Mouse (Mus musculus) lung, adult 2 months (tissue): ENCODE measurements around the gene Atp13a2. TPM values are rescaled to one million over a fixed set of nuclear protein-coding genes. Genes with fewer than 3 reads are reported as not detected.

Source experiments
- DNase-seq: peaks from one replicate; pipeline ENCODE4 v3.0.0; 2022
- H3K4me1 ChIP-seq: fragments of 200-500 bp; 2 replicates; pipeline ENCODE4 v1.6.1; 2011; ENCODE audit warnings: low read length; ENCODE audit not compliant: control insufficient read depth, insufficient read depth
- H3K4me3 ChIP-seq: fragments of 200-500 bp; replicated peaks from 2 replicates; pipeline ENCODE3; 2011; ENCODE audit warnings: low read depth, mild to moderate bottlenecking, control low read depth, low read length; ENCODE audit errors: extremely low read depth
- CTCF ChIP-seq: fragments of 200-500 bp; IDR thresholded peaks from 2 replicates; pipeline ENCODE4 v1.5.1; 2011; ENCODE audit warnings: mild to moderate bottlenecking, low read length, control low read depth; ENCODE audit not compliant: insufficient read depth
- POLR2A ChIP-seq: fragments of 200-500 bp; IDR thresholded peaks from 2 replicates; pipeline ENCODE4 v1.6.1; 2011; ENCODE audit warnings: low read depth, mild to moderate bottlenecking, control low read depth, low read length, borderline replicate concordance; ENCODE audit errors: extremely low read depth
- WGBS: fragments of 180-500 bp; shearing (Covaris S2); methylation state at CpG from one replicate; pipeline ENCODE4 v1.1.7; 2018; 5-methylcytosine and 5-hydroxymethylcytosine counted together
- polyA plus RNA-seq: library from polyadenylated mRNA; depleted of rRNA; stranded (reverse); fragments of >200 nt; gene quantifications from 2 replicates; pipeline ENCODE4 v1.2.3, GENCODE M21; 2012

The Atp13a2 gene
- polyA plus RNA-seq, 1 experiment = 199 TPM

DNA sequence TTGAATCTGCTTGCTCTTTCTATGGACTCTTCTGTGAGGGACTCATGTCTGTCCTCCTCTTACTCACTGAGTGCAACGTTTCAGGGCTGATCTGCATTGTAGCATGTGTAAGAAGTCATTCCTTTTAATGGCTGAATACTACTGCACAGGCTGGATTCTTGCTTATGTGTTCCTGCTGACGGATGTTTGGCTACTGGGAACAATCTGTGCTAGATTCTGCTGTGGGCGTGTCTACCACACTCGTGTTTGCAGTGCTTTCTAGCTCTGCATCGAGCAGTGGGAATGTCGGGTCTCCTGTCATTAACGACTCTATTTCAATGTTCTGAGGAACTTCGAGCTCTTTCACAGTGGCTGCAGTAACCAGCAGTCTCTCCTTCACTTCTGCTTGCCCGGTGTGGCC is 37.4 kb downstream of the Atp13a2 start:
- Histone ChIP-seq H3K4me1 (peaks cover 15% of the 10 kb centered on the region), H3K4me3 (no peak overlapping the region)
- TF ChIP-seq CTCF (no peak), POLR2A (no peak)
- 25% methylated on average over 9 of the region's 9 CpGs for WGBS
- DNase-seq = no peak

DNA sequence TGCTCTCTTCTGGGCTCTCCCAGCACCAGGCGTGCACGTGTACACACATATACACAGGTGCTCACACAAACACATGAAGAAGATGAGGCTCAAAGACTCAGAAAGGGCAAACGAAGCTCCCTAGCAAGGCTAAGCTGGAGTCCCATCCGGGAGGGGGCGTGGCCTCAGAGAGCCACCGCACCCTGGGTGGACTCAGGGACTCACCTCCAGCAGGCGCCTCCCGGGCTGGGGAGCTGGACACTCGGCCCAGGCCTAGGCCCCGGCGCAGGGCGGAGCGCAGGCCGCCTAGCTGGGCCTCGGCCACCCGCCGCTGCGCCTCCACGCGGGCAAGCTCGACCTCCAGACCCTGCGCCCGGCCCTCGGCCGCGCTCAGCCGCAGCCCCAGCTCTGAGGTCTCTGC is 38.3 kb downstream of the Atp13a2 start:
- whole genome bisulfite sequencing = 84% methylated on average over 27 of the region's 27 CpGs
- DNase-seq = no peak
- Histone ChIP-seq H3K4me1 (peaks cover 15% of the 10 kb centered on the region), H3K4me3 (no peak overlapping the region)
- TF ChIP-seq CTCF = no peak
- no peak for TF ChIP-seq POLR2A

DNA sequence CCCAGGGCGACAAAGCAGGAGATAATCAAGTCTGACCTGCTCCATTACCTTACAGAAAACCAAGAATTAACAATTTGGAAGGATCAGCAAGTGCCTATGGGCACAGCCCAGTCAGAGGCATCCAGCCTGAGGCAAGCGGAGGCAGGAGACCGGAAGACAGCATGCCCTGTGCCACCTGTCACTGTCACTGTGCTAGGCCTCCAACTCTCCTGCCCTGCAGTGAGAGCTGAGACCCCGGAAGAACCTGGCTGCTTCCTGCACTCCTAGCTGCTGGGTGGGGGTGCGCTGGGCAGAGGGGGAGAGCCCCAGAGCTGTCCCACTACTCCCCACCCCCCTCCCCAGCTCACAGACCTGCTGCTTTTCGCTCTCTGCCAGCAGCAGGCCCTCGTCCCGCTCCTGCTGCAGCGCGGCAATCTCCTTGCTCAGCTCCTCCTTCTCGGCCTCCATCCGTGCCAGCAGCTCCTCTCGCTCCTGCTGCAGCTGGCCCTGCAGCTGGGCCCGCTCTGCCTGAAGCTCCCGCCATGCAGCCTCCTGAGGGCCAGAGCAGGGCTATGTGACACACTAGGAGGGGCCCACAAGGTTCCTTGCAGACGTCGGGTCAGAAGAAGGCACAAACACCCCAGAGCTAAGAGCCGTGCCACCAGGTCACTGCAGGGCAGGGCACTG is 44.0 kb downstream of the Atp13a2 start:
- H3K4me1 ChIP-seq = no peaks in the 10 kb centered on the region
- WGBS = 91% methylated on average over 18 of the region's 18 CpGs

DNA sequence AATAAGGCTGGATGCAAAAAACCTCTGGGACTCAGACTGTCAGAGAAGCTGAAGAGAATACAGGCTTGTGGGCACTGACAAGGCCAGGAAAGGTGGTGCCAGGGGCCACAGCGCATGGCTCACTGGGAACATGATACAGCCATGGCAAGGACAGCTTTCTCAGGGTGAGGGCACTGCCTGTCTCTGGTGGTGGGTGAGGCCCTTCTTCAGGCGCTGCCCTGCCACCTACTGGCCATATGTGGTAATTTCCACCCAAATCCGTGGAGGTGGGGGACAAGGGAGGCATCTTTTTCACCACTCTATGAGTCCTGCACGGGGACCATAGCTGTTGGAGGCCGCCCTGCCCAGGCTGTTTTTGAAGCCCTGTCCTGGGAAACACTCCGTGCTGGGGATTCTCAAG is 45.1 kb downstream of the Atp13a2 start:
- H3K4me3 ChIP-seq = no peak overlapping the region
- H3K4me1 ChIP-seq = no peaks in the 10 kb centered on the region
- DNase-seq = peak; percentile 81
- TF ChIP-seq CTCF = peak; percentile 96
- TF ChIP-seq POLR2A = no peak
- WGBS = 6% methylated on average over 6 of the region's 6 CpGs

More for the DNA sequence above, 44.0 kb downstream of the Atp13a2 start:
- no peak overlapping the region for H3K4me3 ChIP-seq
- DNase-seq = no peak
- TF ChIP-seq POLR2A = no peak

DNA sequence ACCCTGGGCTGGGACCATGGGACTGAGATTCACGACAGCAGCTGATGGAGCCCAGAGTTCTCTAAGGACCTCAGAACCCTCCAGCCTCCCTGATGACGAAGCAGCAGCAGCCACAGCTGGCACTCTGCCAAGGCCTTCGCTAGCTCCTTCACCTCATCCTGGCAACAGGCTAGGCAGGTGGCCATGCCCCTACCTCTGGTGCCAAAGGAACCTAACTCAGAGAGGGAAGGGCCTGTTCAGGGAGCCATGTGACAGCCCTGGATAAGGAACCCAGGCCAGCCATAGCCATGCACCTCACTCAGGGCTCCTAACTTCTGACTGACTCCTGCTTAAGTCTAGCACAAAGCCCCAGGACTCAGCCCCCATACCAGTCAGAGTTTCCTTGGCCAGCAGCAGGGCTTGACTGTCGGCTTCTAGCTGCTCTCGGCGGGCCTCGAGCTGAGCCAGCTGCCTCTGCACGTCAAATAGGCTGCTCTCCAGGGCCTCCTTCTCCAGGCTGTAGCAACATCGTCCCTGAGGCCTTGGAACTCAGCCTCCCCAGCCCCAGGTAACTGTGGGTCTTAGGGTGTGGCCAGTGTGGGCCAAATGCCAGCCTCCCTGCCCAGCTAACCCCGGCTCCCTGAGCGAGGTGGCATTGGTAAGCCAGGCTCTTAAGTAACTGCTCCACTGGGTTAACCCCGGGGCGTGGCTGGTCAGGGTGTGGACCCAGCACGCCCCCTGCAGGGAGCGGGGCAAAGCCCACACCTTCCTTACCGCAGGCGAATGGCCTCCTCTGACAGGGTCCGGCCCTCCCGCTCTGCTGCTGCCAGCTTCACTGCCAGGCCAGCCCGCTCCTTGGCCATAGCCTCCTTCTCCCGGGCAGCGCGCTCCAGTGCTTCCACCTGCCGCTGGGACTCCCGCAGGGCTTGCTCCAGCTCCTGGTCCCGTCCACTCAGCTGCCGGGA is 47.2 kb downstream of the Atp13a2 start:
- Histone ChIP-seq H3K4me3 (no peak overlapping the region), H3K4me1 (no peaks in the 10 kb centered on the region)
- TF ChIP-seq CTCF (0 out of 2 replicates have a peak, but pooled peaks have one; percentile 8), POLR2A (no peak)
- WGBS = 63% methylated on average over 27 of the region's 27 CpGs
- DNase-seq = peak; percentile 69

DNA sequence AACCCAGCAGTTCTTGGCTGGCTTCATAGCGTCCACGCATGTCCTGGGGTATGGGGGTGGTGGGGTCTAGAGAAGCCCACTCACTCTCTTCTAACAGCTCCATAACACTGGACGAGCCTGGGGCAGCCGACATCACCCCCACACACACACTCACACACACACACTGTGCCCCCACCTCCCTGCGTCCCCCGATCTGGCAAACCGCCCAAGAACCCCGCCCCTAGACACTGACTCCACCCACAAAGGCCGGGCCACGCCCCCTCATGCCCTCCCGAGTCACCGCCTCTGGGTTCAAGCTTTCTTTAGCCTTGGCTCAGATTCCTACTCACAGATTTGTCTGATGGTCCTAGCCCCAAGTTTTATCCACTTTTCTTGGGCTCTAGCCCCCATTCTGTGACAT is 54.4 kb downstream of the Atp13a2 start:
- WGBS = 50% methylated on average over 12 of the region's 12 CpGs
- DNase-seq = no peak
- TF ChIP-seq POLR2A (no peak), CTCF (no peak)
- Histone ChIP-seq H3K4me3 (no peak overlapping the region), H3K4me1 (no peaks in the 10 kb centered on the region)

DNA sequence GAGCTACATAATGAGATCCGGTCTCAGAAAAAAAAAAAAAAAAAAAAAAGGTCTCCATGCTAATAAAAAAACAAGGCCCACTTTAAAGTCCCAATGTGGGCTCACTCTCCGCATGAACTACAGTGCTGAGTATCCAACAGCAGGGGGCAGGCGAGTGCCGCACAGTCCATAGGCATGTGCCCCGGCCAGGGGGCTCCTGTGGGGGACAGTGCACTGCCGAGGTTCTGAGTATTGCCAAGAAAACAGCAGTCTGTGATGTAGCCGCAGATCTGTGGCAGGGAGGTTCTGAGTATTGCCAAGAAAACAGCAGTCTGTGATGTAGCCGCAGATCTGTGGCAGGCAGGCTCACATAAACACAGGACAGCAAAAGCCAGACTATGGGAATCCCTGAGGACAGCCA is 58.1 kb downstream of the Atp13a2 start:
- Histone ChIP-seq H3K4me1 (no peaks in the 10 kb centered on the region), H3K4me3 (no peak overlapping the region)
- WGBS = 13% methylated on average over 8 of the region's 8 CpGs
- no peak for TF ChIP-seq POLR2A
- peak; percentile 83 for TF ChIP-seq CTCF
- peak; percentile 60 for DNase-seq

DNA sequence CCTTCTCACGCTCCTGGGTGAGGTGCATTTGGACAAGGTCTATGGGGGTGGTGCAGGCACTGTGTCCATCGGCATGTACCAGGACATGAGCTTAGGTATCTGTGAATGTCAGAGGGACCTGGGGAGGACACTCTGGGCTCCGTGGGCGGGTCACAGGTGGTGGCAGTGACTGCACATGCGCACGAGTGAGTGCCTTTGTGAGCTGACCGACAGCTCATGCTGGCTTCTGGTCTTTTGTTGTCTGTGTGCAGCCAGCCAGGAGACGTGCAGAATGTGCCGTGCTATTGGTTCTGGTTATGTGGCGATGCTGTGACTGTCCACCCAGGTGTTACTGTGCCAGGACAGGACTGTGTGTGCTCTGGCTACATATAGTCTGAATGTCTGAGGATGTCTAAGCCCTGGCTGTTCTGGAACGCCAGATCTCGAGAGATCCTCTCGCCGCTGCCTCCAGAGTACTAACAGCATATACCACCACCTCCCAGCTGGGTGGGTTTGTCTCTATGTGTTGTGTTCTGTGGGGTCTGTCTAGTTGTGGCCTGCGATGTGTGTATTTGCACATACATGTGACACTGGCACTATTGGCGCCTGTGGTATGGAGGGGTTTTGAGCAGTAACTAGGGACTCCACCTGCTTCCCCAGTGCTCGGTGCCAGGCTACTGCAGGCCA is 62.3 kb downstream of the Atp13a2 start:
- no peak for DNase-seq
- TF ChIP-seq CTCF (no peak), POLR2A (no peak)
- Histone ChIP-seq H3K4me1 (no peaks in the 10 kb centered on the region), H3K4me3 (no peak overlapping the region)
- 89% methylated on average over 17 of the region's 17 CpGs for WGBS

DNA sequence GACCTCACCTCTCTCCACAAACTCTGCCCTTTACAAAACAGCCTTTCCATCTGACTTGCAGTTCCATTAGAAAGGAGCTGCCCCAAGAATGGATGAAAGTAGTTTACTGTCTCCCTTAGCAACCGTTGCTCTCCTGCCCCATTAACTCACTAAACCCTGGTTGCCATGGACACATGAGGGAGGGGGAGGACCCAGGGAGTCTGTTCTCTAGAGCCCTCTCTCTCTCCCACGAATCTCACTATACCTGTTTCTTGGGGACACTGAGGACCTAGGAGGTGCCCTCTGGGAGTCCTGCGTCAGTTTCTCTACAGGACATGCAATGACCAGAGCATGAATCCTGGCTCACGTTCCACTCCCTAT is 62.8 kb downstream of the Atp13a2 start:
- 58% methylated on average over 4 of the region's 4 CpGs for WGBS
- DNase-seq = no peak
- Histone ChIP-seq H3K4me3 (no peak overlapping the region), H3K4me1 (no peaks in the 10 kb centered on the region)
- TF ChIP-seq CTCF (no peak), POLR2A (no peak)
